Mouse (Mus musculus): ENCODE results near the gene Rfc3.
A peak's percentile ranks its signal among the peaks of the same experiment; 100 is the strongest.

GRCm38 (mm10) chr5:151650700-151651410 lies at the start of gene Rfc3:
- TF ChIP-seq CTCF (IDR thresholded peaks at IDR 0.05; ENCODE audit: extremely low read depth, insufficient read depth, low read length): peak; percentile 49; the same call in 1 of the 2 replicates
- peak; percentile 35; the same call in 1 of the 2 replicates for TF ChIP-seq POLR2A (IDR thresholded peaks at IDR 0.05; ENCODE audit: extremely low read depth, insufficient read depth, low read length)

All from cortical plate, adult 2 months (tissue).